Mouse (Mus musculus): ENCODE results near the gene Cadm1. TPM values are rescaled to one million over a fixed set of nuclear protein-coding genes. Genes with fewer than 3 reads are reported as not detected.

Gene Cadm1
- polyA plus RNA-seq, 1 experiment, result 92.2 TPM

DNA sequence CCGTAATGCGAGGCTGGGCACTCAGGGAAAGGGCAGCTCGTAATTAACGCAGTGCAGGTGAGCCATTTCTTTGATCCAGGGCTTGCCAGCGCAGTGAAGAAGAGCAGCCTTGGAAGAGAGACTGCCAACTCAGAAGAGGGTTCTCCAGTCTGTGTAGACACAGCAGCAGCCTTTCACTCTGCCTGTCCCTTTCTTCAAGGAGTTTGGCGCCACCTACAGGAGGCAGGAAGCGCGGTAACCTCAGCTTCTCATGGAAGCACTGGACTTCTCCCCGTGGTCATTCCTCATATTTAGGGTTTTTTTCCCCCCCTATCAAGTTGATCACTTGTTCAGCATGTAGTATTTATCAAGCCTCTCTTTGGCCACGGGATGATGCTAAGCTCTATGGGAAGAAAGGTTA is 178.3 kb downstream of the Cadm1 start:
- peak overlapping the region; percentile 38 for H3K4me3 ChIP-seq (ENCODE audit: control insufficient read depth, low read depth, low read length)
- no peaks in the 10 kb centered on the region for H3K36me3 ChIP-seq (ENCODE audit: control insufficient read depth, insufficient read depth, low read length)
- TF ChIP-seq CTCF (IDR thresholded peaks at IDR 0.05; ENCODE audit: control insufficient read depth, insufficient read depth, insufficient replicate concordance, low read depth, low read length) (peak; percentile 95), POLR2A (IDR thresholded peaks at IDR 0.05; ENCODE audit: control insufficient read depth, low read depth, low read length) (no peak)
- no peaks in the 10 kb centered on the region for H3K27me3 ChIP-seq (ENCODE audit: control insufficient read depth, insufficient read depth, low read length)
- H3K27ac ChIP-seq (ENCODE audit: control insufficient read depth, insufficient read depth, low read depth, low read length), result no peak overlapping the region
- H3K4me1 ChIP-seq (ENCODE audit: control insufficient read depth, insufficient read depth, low read length), result no peaks in the 10 kb centered on the region; the same call in none of the 2 replicates

DNA sequence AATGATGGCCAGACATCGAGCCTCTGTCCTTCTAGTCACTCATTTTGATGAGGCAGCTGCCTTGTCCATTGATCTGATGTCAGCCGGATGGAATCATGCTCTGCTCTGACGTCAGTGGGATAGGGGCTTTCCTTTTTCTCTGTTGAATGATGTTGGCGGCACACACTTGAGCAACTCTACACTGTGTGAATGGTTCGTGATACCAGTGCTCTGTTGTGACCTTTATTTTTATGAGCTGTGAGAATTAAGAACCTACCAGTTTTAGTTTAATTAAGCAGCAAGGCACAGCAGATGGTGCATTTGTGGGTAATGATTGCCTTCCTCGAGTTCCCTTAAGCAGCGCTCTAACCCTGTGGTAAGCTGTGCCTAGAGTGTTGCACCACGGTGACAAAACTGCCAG is 181.0 kb downstream of the Cadm1 start:
- H3K27me3 ChIP-seq (ENCODE audit: control insufficient read depth, insufficient read depth, low read length), result no peaks in the 10 kb centered on the region
- no peak overlapping the region for H3K27ac ChIP-seq (ENCODE audit: control insufficient read depth, insufficient read depth, low read depth, low read length)
- TF ChIP-seq CTCF (IDR thresholded peaks at IDR 0.05; ENCODE audit: control insufficient read depth, insufficient read depth, insufficient replicate concordance, low read depth, low read length) (no peak), POLR2A (IDR thresholded peaks at IDR 0.05; ENCODE audit: control insufficient read depth, low read depth, low read length) (no peak)
- H3K36me3 ChIP-seq (ENCODE audit: control insufficient read depth, insufficient read depth, low read length), result no peaks in the 10 kb centered on the region
- H3K4me1 ChIP-seq (ENCODE audit: control insufficient read depth, insufficient read depth, low read length), result no peaks in the 10 kb centered on the region
- H3K4me3 ChIP-seq (ENCODE audit: control insufficient read depth, low read depth, low read length), result no peak overlapping the region

DNA sequence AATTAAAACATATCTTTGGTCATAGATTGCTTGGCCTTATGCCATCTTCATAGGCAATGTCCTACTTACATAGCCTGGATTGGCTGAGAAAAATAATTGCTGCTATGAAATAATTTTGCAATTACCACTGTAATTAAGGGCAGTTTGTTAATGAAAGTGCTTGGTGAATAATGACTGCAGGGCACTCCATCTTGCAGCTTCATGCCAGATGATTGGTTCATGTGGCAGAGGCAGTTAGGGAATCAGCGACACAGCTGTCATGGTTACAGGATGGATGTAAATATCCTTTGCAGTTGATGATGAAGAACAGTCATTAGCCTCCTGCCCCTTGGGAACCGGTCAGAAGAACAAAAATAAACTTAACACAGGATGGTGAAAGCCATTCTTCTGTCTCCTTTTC is 184.6 kb downstream of the Cadm1 start:
- no peak for TF ChIP-seq CTCF (IDR thresholded peaks at IDR 0.05; ENCODE audit: control insufficient read depth, insufficient read depth, insufficient replicate concordance, low read depth, low read length)
- no peak for TF ChIP-seq POLR2A (IDR thresholded peaks at IDR 0.05; ENCODE audit: control insufficient read depth, low read depth, low read length)
- Histone ChIP-seq H3K27ac (ENCODE audit: control insufficient read depth, insufficient read depth, low read depth, low read length) (no peak overlapping the region), H3K4me1 (ENCODE audit: control insufficient read depth, insufficient read depth, low read length) (no peaks in the 10 kb centered on the region), H3K4me3 (ENCODE audit: control insufficient read depth, low read depth, low read length) (no peak overlapping the region), H3K36me3 (ENCODE audit: control insufficient read depth, insufficient read depth, low read length) (no peaks in the 10 kb centered on the region), H3K27me3 (ENCODE audit: control insufficient read depth, insufficient read depth, low read length) (no peaks in the 10 kb centered on the region)

DNA sequence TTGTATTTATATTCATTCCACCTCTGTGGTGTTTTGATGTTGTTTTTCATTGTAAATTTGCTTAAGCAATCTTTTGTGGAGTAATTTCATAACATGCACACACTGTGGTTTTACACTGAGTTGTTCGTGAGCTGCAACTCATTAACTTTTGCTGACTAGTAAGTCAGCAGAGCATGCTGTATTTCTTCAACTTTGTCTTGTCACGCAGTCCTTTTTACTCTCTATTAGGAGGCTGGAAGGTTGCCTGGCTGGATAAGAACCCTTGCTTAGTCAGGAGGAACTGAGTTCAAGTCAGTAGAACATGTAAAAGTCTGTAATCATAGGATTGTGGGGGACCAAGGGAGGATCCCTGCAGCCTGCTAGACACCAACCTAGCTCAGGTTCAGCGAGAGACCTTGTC is 185.4 kb downstream of the Cadm1 start:
- TF ChIP-seq CTCF (IDR thresholded peaks at IDR 0.05; ENCODE audit: control insufficient read depth, insufficient read depth, insufficient replicate concordance, low read depth, low read length) (no peak), POLR2A (IDR thresholded peaks at IDR 0.05; ENCODE audit: control insufficient read depth, low read depth, low read length) (no peak)

DNA sequence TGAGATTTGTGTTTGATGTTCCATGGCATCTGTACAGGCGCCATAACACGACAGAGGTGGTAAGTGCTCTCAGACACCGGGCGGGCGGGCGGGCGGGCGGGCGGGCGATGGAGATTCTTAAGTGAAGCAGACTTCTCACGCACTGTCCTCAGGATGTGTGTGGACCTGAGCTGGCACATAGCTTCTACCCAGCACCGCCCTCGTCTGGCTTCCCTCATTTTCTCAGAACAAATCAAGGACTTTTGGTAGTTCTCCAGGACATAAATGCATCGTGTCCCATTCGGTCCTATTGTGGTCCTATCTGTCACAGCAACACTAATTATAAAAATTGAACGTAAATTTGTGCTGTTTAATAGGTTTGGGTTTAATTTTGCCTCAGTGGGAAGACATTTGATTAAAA is 186.9 kb downstream of the Cadm1 start:
- Histone ChIP-seq H3K36me3 (ENCODE audit: control insufficient read depth, insufficient read depth, low read length) (no peaks in the 10 kb centered on the region), H3K4me1 (ENCODE audit: control insufficient read depth, insufficient read depth, low read length) (no peaks in the 10 kb centered on the region), H3K27me3 (ENCODE audit: control insufficient read depth, insufficient read depth, low read length) (no peaks in the 10 kb centered on the region), H3K27ac (ENCODE audit: control insufficient read depth, insufficient read depth, low read depth, low read length) (no peak overlapping the region), H3K4me3 (ENCODE audit: control insufficient read depth, low read depth, low read length) (no peak overlapping the region)
- no peak for TF ChIP-seq POLR2A (IDR thresholded peaks at IDR 0.05; ENCODE audit: control insufficient read depth, low read depth, low read length)
- no peak for TF ChIP-seq CTCF (IDR thresholded peaks at IDR 0.05; ENCODE audit: control insufficient read depth, insufficient read depth, insufficient replicate concordance, low read depth, low read length)

More for the DNA sequence above, 185.4 kb downstream of the Cadm1 start:
- H3K36me3 ChIP-seq (ENCODE audit: control insufficient read depth, insufficient read depth, low read length), result no peaks in the 10 kb centered on the region
- H3K27me3 ChIP-seq (ENCODE audit: control insufficient read depth, insufficient read depth, low read length), result no peaks in the 10 kb centered on the region
- H3K27ac ChIP-seq (ENCODE audit: control insufficient read depth, insufficient read depth, low read depth, low read length), result no peak overlapping the region
- H3K4me1 ChIP-seq (ENCODE audit: control insufficient read depth, insufficient read depth, low read length), result no peaks in the 10 kb centered on the region
- no peak overlapping the region for H3K4me3 ChIP-seq (ENCODE audit: control insufficient read depth, low read depth, low read length)

DNA sequence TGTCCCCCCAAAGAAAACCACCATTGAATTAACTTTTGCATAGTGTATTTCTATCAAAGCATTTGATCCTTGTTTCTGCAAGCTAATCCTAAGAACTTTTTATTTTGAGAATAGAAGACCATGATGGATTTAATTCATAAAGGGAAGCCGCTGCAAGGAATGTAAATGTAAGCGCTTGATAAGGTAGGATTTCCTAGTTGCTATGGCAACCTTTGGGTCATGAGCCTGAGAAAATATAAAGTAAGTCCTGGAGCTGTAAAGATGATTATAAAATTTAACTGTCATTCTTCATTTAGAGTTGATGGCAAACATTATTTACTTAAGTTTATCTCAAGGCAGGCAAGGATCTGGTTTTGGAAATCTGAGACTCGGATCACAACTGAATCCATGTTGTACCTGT is 197.6 kb downstream of the Cadm1 start:
- TF ChIP-seq CTCF (IDR thresholded peaks at IDR 0.05; ENCODE audit: control insufficient read depth, insufficient read depth, insufficient replicate concordance, low read depth, low read length) (no peak), POLR2A (IDR thresholded peaks at IDR 0.05; ENCODE audit: control insufficient read depth, low read depth, low read length) (no peak)
- Histone ChIP-seq H3K4me3 (ENCODE audit: control insufficient read depth, low read depth, low read length) (no peak overlapping the region), H3K27me3 (ENCODE audit: control insufficient read depth, insufficient read depth, low read length) (no peaks in the 10 kb centered on the region), H3K27ac (ENCODE audit: control insufficient read depth, insufficient read depth, low read depth, low read length) (no peak overlapping the region), H3K4me1 (ENCODE audit: control insufficient read depth, insufficient read depth, low read length) (no peaks in the 10 kb centered on the region), H3K36me3 (ENCODE audit: control insufficient read depth, insufficient read depth, low read length) (no peaks in the 10 kb centered on the region)

DNA sequence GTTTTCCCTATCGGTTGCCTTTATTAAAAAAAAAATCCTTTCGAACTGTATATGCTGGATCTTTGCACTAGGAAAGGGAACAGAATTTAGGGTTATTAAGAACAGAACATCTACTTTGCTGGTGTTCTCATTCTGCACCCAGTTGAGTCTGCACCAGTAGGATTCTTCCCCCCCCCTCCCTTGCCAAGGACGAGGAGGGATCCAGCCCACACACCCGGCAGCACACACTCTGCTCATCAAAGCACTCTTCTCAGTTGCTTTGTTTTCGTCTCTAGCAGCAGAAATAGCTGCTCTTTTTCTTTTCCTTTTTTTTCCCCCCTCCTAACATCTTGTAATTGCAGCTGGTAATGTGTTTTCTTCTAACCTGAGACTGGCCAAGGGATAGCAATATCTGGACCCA is 198.9 kb downstream of the Cadm1 start:
- TF ChIP-seq CTCF (IDR thresholded peaks at IDR 0.05; ENCODE audit: control insufficient read depth, insufficient read depth, insufficient replicate concordance, low read depth, low read length), result no peak
- Histone ChIP-seq H3K4me3 (ENCODE audit: control insufficient read depth, low read depth, low read length) (no peak overlapping the region), H3K36me3 (ENCODE audit: control insufficient read depth, insufficient read depth, low read length) (no peaks in the 10 kb centered on the region), H3K27me3 (ENCODE audit: control insufficient read depth, insufficient read depth, low read length) (no peaks in the 10 kb centered on the region), H3K27ac (ENCODE audit: control insufficient read depth, insufficient read depth, low read depth, low read length) (no peak overlapping the region), H3K4me1 (ENCODE audit: control insufficient read depth, insufficient read depth, low read length) (no peaks in the 10 kb centered on the region)

DNA sequence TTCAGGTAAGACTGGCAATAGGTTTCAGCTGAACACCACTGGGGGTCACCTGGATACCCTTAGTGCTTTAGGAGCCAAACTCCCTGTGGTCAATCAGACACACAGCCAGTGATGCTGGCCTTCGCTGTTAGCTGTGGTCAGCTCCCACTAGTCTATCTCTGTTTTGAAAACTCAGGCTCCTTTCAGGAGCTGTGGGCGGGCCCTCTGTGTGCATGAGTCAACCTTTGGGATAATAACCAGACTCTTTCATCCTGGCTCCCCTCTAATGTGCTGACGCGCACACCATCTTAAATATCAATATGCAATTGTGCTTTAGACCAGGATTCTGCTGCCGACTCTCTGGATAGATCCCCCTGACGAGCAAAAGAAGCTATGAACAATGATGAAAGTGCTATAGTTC is 200.3 kb downstream of the Cadm1 start:
- Histone ChIP-seq H3K4me1 (ENCODE audit: control insufficient read depth, insufficient read depth, low read length) (no peaks in the 10 kb centered on the region), H3K4me3 (ENCODE audit: control insufficient read depth, low read depth, low read length) (no peak overlapping the region), H3K36me3 (ENCODE audit: control insufficient read depth, insufficient read depth, low read length) (no peaks in the 10 kb centered on the region), H3K27me3 (ENCODE audit: control insufficient read depth, insufficient read depth, low read length) (no peaks in the 10 kb centered on the region), H3K27ac (ENCODE audit: control insufficient read depth, insufficient read depth, low read depth, low read length) (no peak overlapping the region)
- TF ChIP-seq CTCF (IDR thresholded peaks at IDR 0.05; ENCODE audit: control insufficient read depth, insufficient read depth, insufficient replicate concordance, low read depth, low read length) (no peak), POLR2A (IDR thresholded peaks at IDR 0.05; ENCODE audit: control insufficient read depth, low read depth, low read length) (no peak)

Data from testis, adult 2 months (tissue).